In genomic region chr7:19668947-19669721, GRCm38 (mm10) we compare ENCODE assay signal across 8 mouse cellular contexts. TPM values are rescaled to one million over a fixed set of nuclear protein-coding genes. Genes with fewer than 3 reads are reported as not detected.
DNase-seq lines count a peak whose midpoint lies in the region; ATAC-seq and TF ChIP-seq lines count a peak whose summit lies in the region.

No protein-coding gene starts in this region.

- peaks cover 4% of the 10 kb centered on the region in 2 experiments; a peak in 3 of 4 replicates for H3K4me1 ChIP-seq in MEL (ENCODE audit: control insufficient read depth in 1 of 2, insufficient read depth in 2 of 2, low read length in 2 of 2)
- H3K4me1 ChIP-seq in cerebellum, adult 2 months (ENCODE audit: control insufficient read depth, insufficient read depth, low read length) = peaks cover 3% of the 10 kb centered on the region
- H3K4me1 ChIP-seq in hindbrain, embryonic 10.5 days (replicated peaks) = peaks cover 17% of the 10 kb centered on the region
- H3K4me1 ChIP-seq in lung, postnatal 0 days (ENCODE audit: insufficient read depth, low read depth, low read length) = peaks cover 8% of the 10 kb centered on the region; the same call in 1 of the 2 replicates

- 1% methylated on average over 10 of the region's 10 CpGs for WGBS in cerebellum, adult 2 months
- WGBS in hindbrain, embryonic 10.5 days = 10% methylated on average over 10 of the region's 10 CpGs
- WGBS in lung, postnatal 0 days = 5% methylated on average over 10 of the region's 10 CpGs

- H3K79me2 ChIP-seq in MEL (ENCODE audit: control insufficient read depth, insufficient read depth, low read length, poor library complexity) = peaks cover 7% of the 10 kb centered on the region

- H3K9ac ChIP-seq in MEL (ENCODE audit: control insufficient read depth, low read depth, low read length, poor library complexity, severe bottlenecking) = peak overlapping the region; percentile 43
- 0 out of 2 replicates have a peak overlapping the region, but pooled peaks have one; percentile 8 for H3K9ac ChIP-seq in lung, postnatal 0 days (replicated peaks; ENCODE audit: low read depth)

- no peak for TF ChIP-seq POLR2A in MEL (IDR thresholded peaks at IDR 0.05; ENCODE audit: control insufficient read depth in 1 of 2, insufficient read depth in 1 of 2, low read depth in 1 of 2, low read length in 2 of 2, poor library complexity in 1 of 2)
- TF ChIP-seq POLR2A in cerebellum, adult 2 months (IDR thresholded peaks at IDR 0.05; ENCODE audit: borderline replicate concordance, insufficient read depth, low read length) = no peak

- no peak overlapping the region for H3K27ac ChIP-seq in MEL (ENCODE audit: control insufficient read depth, low read depth, low read length)
- H3K27ac ChIP-seq in cerebellum, adult 2 months (ENCODE audit: insufficient read depth, low read length) = peak overlapping the region; percentile 52
- H3K27ac ChIP-seq in hindbrain, embryonic 10.5 days = peak overlapping the region; percentile 73
- H3K27ac ChIP-seq in lung, postnatal 0 days (ENCODE audit: low read length) = peak overlapping the region; percentile 78

- peak; percentile 87 to 99 (median 91) for TF ChIP-seq CTCF in MEL (IDR thresholded peaks at IDR 0.05 in 2 of 3, conservative IDR thresholded peaks at IDR 0.05 in 1 of 3; ENCODE audit: control insufficient read depth in 1 of 3, insufficient read depth in 1 of 3, low read depth in 2 of 3, low read length in 3 of 3, poor library complexity in 1 of 3, severe bottlenecking in 1 of 3)
- peak; percentile 95 for TF ChIP-seq CTCF in cerebellum, adult 2 months (IDR thresholded peaks at IDR 0.05; ENCODE audit: borderline replicate concordance, insufficient read depth, low read depth, low read length)
- TF ChIP-seq CTCF in lung, postnatal 0 days (IDR thresholded peaks at IDR 0.05) = peak; percentile 99

- no peak for TF ChIP-seq EP300 in MEL (IDR thresholded peaks at IDR 0.05; ENCODE audit: low read depth in 1 of 2, low read length in 2 of 2)
- no peak for TF ChIP-seq EP300 in lung, postnatal 0 days (IDR thresholded peaks at IDR 0.05)

- H3K4me2 ChIP-seq in lung, postnatal 0 days (replicated peaks; ENCODE audit: low read depth, low read length) = peak overlapping the region; percentile 38

- peaks cover 0 to 7% of the 10 kb centered on the region in 2 experiments; a peak in 2 of 4 replicates for H3K36me3 ChIP-seq in MEL (ENCODE audit: control insufficient read depth in 1 of 2, insufficient read depth in 2 of 2, low read length in 2 of 2)
- H3K36me3 ChIP-seq in hindbrain, embryonic 10.5 days = no peaks in the 10 kb centered on the region
- H3K36me3 ChIP-seq in lung, postnatal 0 days (ENCODE audit: insufficient read depth, low read length) = no peaks in the 10 kb centered on the region

- H3K27me3 ChIP-seq in MEL (ENCODE audit: control insufficient read depth in 1 of 2, insufficient read depth in 2 of 2, low read length in 2 of 2) = no peaks in the 10 kb centered on the region
- H3K27me3 ChIP-seq in cerebellum, adult 2 months (ENCODE audit: control insufficient read depth, insufficient read depth, low read length) = no peaks in the 10 kb centered on the region
- H3K27me3 ChIP-seq in hindbrain, embryonic 10.5 days (ENCODE audit: insufficient read depth, poor library complexity, severe bottlenecking) = no peaks in the 10 kb centered on the region
- H3K27me3 ChIP-seq in lung, postnatal 0 days (replicated peaks; ENCODE audit: insufficient read depth, low read length) = no peaks in the 10 kb centered on the region

- peak overlapping the region in 1 of 2 experiments; percentile 21; a peak in 2 of 4 replicates for H3K4me3 ChIP-seq in MEL (ENCODE audit: control insufficient read depth in 1 of 2, insufficient read depth in 1 of 2, low read depth in 2 of 2, low read length in 2 of 2)
- peak overlapping the region; percentile 44 for H3K4me3 ChIP-seq in cerebellum, adult 2 months (replicated peaks; ENCODE audit: insufficient read depth, low read depth, low read length)
- peak overlapping the region; percentile 20; the same call in 1 of the 2 replicates for H3K4me3 ChIP-seq in hindbrain, embryonic 10.5 days
- H3K4me3 ChIP-seq in lung, postnatal 0 days (ENCODE audit: low read depth, low read length) = no peak overlapping the region

- H3K9me3 ChIP-seq in MEL (replicated peaks; ENCODE audit: insufficient read depth, low read length) = no peaks in the 10 kb centered on the region
- H3K9me3 ChIP-seq in hindbrain, embryonic 10.5 days = no peaks in the 10 kb centered on the region
- no peaks in the 10 kb centered on the region for H3K9me3 ChIP-seq in lung, postnatal 0 days (ENCODE audit: low read length)

- TF ChIP-seq RAD21 in MEL (IDR thresholded peaks at IDR 0.05; ENCODE audit: low read depth, low read length) = peak; percentile 96

- peak; percentile 96 for DNase-seq in MEL (ENCODE audit: low read depth, low spot score)
- peak; percentile 91 to 93 for DNase-seq in cerebellum, adult 2 months
- peak; percentile 93 for DNase-seq in forelimb bud, embryonic 11.5 days (ENCODE audit: low read depth, low spot score)
- peak; percentile 89 for DNase-seq in hindbrain, embryonic 10.5 days (ENCODE audit: low spot score)
- DNase-seq in layer of hippocampus, adult 9-11 months = peak; percentile 95
- DNase-seq in lung, postnatal 0 days (ENCODE audit: low spot score) = peak; percentile 97
- DNase-seq in ovary, postnatal 14 days (ENCODE audit: low spot score) = peak; percentile 87
- peak; percentile 92 for DNase-seq in thymus, postnatal 14 days

- ATAC-seq in lung, postnatal 0 days = peak; percentile 74

TF ChIP-seq in MEL, 35 proteins besides CTCF, POLR2A, EP300 and RAD21 (continues in another document):
- TF ChIP-seq GABPA (IDR thresholded peaks at IDR 0.05; ENCODE audit: low read depth, low read length) = no peak
- no peak for TF ChIP-seq TAL1 (IDR thresholded peaks at IDR 0.05; ENCODE audit: low read length)
- peak; percentile 36; the same call in 1 of the 2 replicates for TF ChIP-seq HCFC1 (IDR thresholded peaks at IDR 0.05; ENCODE audit: low read depth, low read length)
- TF ChIP-seq ZC3H11A (IDR thresholded peaks at IDR 0.05; ENCODE audit: low read depth, low read length) = peak; percentile 89
- no peak for TF ChIP-seq MEF2A (IDR thresholded peaks at IDR 0.05; ENCODE audit: extremely low read depth, insufficient replicate concordance, low read depth, low read length, poor library complexity, severe bottlenecking)
- TF ChIP-seq POLR2AphosphoS5 (IDR thresholded peaks at IDR 0.05; ENCODE audit: borderline replicate concordance, low read depth, low read length) = no peak
- TF ChIP-seq ZKSCAN1 (IDR thresholded peaks at IDR 0.05; ENCODE audit: low read depth, low read length) = no peak
- TF ChIP-seq TCF12 (IDR thresholded peaks at IDR 0.05; ENCODE audit: low read depth, low read length) = no peak
- TF ChIP-seq POLR2AphosphoS2 (IDR thresholded peaks at IDR 0.05; ENCODE audit: low read length) = no peak
- no peak for TF ChIP-seq GATA1 (IDR thresholded peaks at IDR 0.05; ENCODE audit: low read depth, low read length)
- TF ChIP-seq ETS1 (IDR thresholded peaks at IDR 0.05; ENCODE audit: low read depth, low read length) = no peak
- no peak for TF ChIP-seq JUND (IDR thresholded peaks at IDR 0.05; ENCODE audit: low read depth, low read length)
- 0 out of 2 replicates have a peak, but pooled peaks have one; percentile 32 for TF ChIP-seq MAZ (IDR thresholded peaks at IDR 0.05; ENCODE audit: low read depth, low read length)
- TF ChIP-seq SIN3A (IDR thresholded peaks at IDR 0.05; ENCODE audit: low read length) = peak; percentile 55
- TF ChIP-seq ELF1 (IDR thresholded peaks at IDR 0.05; ENCODE audit: low read depth, low read length) = no peak
- TF ChIP-seq CHD1 (IDR thresholded peaks at IDR 0.05; ENCODE audit: low read depth, low read length) = no peak

RNA-seq across cellular contexts. Expression of gene Clptm1, which starts 4.3 kb away (rescaled TPM):
- total RNA-seq in MEL (2012; rRNA removed) = 55.5 and 58.5 TPM in 2 replicates
- polyA plus RNA-seq in MEL (2012; ENCODE audit: insufficient read depth in 1 of 2, insufficient read length in 2 of 2, low read depth in 1 of 2, low replicate concordance in 2 of 2, missing spikeins in 1 of 2) = 100 to 1,000 TPM in 1 of 2 experiments, 10 to 100 TPM in 1; 62.4 to 102 TPM
- polyA plus RNA-seq in cerebellum, adult 2 months (2012; rRNA removed) = 158 and 159 TPM in 2 replicates
- 83.8 and 99.9 TPM in 2 replicates for polyA plus RNA-seq in hindbrain, embryonic 10.5 days (2016; fragmentation: Nextera tagmentation; extraction: Ambion mirVana)
- 76.9 and 78.8 TPM in 2 replicates for polyA plus RNA-seq in lung, postnatal 0 days (2015; fragmentation: Nextera tagmentation; extraction: Ambion mirVana)

RNA-seq across cellular contexts. Expression of gene Apoc2, which starts 8.6 kb away (rescaled TPM):
- not detected in 2 replicates for total RNA-seq in MEL (2012; rRNA removed)
- not detected for polyA plus RNA-seq in MEL (2012; ENCODE audit: insufficient read depth in 1 of 2, insufficient read length in 2 of 2, low read depth in 1 of 2, low replicate concordance in 2 of 2, missing spikeins in 1 of 2)
- not detected in 2 replicates for polyA plus RNA-seq in cerebellum, adult 2 months (2012; rRNA removed)
- polyA plus RNA-seq in hindbrain, embryonic 10.5 days (2016; fragmentation: Nextera tagmentation; extraction: Ambion mirVana) = 0.30 TPM in 1 of 2 replicates, not detected in the other
- 4.2 and 4.9 TPM in 2 replicates for polyA plus RNA-seq in lung, postnatal 0 days (2015; fragmentation: Nextera tagmentation; extraction: Ambion mirVana)

RNA-seq across cellular contexts. Expression of gene Gm44805, which starts 12.1 kb away (rescaled TPM):
- total RNA-seq in MEL (2012; rRNA removed) = not detected in 2 replicates
- polyA plus RNA-seq in MEL (2012; ENCODE audit: insufficient read depth in 1 of 2, insufficient read length in 2 of 2, low read depth in 1 of 2, low replicate concordance in 2 of 2, missing spikeins in 1 of 2) = not detected
- not detected in 2 replicates for polyA plus RNA-seq in cerebellum, adult 2 months (2012; rRNA removed)
- not detected in 2 replicates for polyA plus RNA-seq in hindbrain, embryonic 10.5 days (2016; fragmentation: Nextera tagmentation; extraction: Ambion mirVana)
- not detected in 2 replicates for polyA plus RNA-seq in lung, postnatal 0 days (2015; fragmentation: Nextera tagmentation; extraction: Ambion mirVana)

RNA-seq across cellular contexts. Expression of gene Apoc4, which starts 12.1 kb away (rescaled TPM):
- not detected in 2 replicates for total RNA-seq in MEL (2012; rRNA removed)
- not detected for polyA plus RNA-seq in MEL (2012; ENCODE audit: insufficient read depth in 1 of 2, insufficient read length in 2 of 2, low read depth in 1 of 2, low replicate concordance in 2 of 2, missing spikeins in 1 of 2)
- polyA plus RNA-seq in cerebellum, adult 2 months (2012; rRNA removed) = not detected in 2 replicates
- polyA plus RNA-seq in hindbrain, embryonic 10.5 days (2016; fragmentation: Nextera tagmentation; extraction: Ambion mirVana) = not detected in 2 replicates
- 0.38 and 0.88 TPM in 2 replicates for polyA plus RNA-seq in lung, postnatal 0 days (2015; fragmentation: Nextera tagmentation; extraction: Ambion mirVana)

RNA-seq across cellular contexts. Expression of gene Apoc1, which starts 23.3 kb away (rescaled TPM):
- total RNA-seq in MEL (2012; rRNA removed) = not detected in 2 replicates
- polyA plus RNA-seq in MEL (2012; ENCODE audit: insufficient read depth in 1 of 2, insufficient read length in 2 of 2, low read depth in 1 of 2, low replicate concordance in 2 of 2, missing spikeins in 1 of 2) = under 1 TPM in 1 of 2 experiments, not detected in 1; 0.35 TPM
- polyA plus RNA-seq in cerebellum, adult 2 months (2012; rRNA removed) = 5.1 and 6.6 TPM in 2 replicates
- 2.2 and 2.3 TPM in 2 replicates for polyA plus RNA-seq in hindbrain, embryonic 10.5 days (2016; fragmentation: Nextera tagmentation; extraction: Ambion mirVana)
- polyA plus RNA-seq in lung, postnatal 0 days (2015; fragmentation: Nextera tagmentation; extraction: Ambion mirVana) = 61.1 and 63.8 TPM in 2 replicates
